Mouse (Mus musculus) megakaryocyte, embryonic 14.5 days (primary cell): ENCODE data around the gene Ptprr.

Experiments used
- FLI1 ChIP-seq: IDR thresholded peaks from 2 replicates; pipeline ENCODE4 v1.6.1; 2012; ENCODE audit warnings: low read length, inconsistent platforms, mixed read lengths
- GATA1 ChIP-seq: IDR thresholded peaks from 3 replicates; pipeline ENCODE4 v1.6.1; 2012; ENCODE audit warnings: mixed read lengths, low read length, inconsistent platforms, borderline replicate concordance

DNA sequence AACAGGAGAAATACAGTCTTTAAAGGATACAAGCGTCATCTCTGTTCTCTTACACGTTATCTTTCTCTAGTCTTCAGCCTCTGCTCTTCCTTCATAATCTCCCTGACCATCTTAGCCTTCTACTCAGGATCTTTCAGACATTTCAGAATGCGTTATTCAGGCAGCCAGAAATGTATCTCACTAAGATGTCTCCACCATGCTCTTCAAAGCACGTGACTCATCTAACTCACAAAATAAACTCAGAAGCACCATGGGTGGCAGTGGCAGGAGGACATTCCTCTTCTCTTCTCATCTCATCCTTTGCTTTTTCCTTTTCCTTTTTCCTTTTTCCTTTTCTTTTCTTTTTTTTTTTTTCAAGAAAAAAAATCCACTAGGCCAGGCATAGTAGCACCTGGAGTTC, 241.3 kb downstream of the Ptprr start:
- TF ChIP-seq FLI1 (no peak), GATA1 (no peak)
